Mouse (Mus musculus) hindbrain, embryonic 10.5 days (tissue): Measurements from ENCODE around the gene Efna2. TPM values are rescaled to one million over a fixed set of nuclear protein-coding genes. Genes with fewer than 3 reads are reported as not detected.

ENCODE experiments used
- DNase-seq: peaks from one replicate; pipeline ENCODE4 v3.0.0-alpha.2; 2017; ENCODE audit warnings: low spot score
- H3K27ac ChIP-seq: fragments of 300-500 bp; sonication (generic); 2 replicates; pipeline ENCODE4 v1.5.1; 2016; ENCODE audit warnings: mild to moderate bottlenecking, moderate library complexity
- H3K27me3 ChIP-seq: fragments of 300-500 bp; sonication (generic); 2 replicates; pipeline ENCODE4 v1.6.1; 2016; ENCODE audit warnings: mild to moderate bottlenecking; ENCODE audit not compliant: poor library complexity, insufficient read depth, severe bottlenecking
- H3K36me3 ChIP-seq: fragments of 300-500 bp; sonication (generic); 2 replicates; pipeline ENCODE4 v1.6.1; 2016; ENCODE audit warnings: mild to moderate bottlenecking, moderate library complexity
- H3K4me1 ChIP-seq: fragments of 300-500 bp; sonication (generic); replicated peaks from 2 replicates; pipeline ENCODE4 v1.6.1; 2016; ENCODE audit warnings: mild to moderate bottlenecking
- H3K4me3 ChIP-seq: fragments of 300-500 bp; sonication (generic); 2 replicates; pipeline ENCODE4 v1.5.1; 2016; ENCODE audit warnings: mild to moderate bottlenecking, moderate library complexity
- H3K9me3 ChIP-seq: fragments of 300-500 bp; sonication (generic); 2 replicates; pipeline ENCODE4 v1.6.1; 2016; ENCODE audit warnings: mild to moderate bottlenecking, moderate library complexity
- WGBS: fragments of 180-500 bp; shearing (Covaris S2); methylation state at CpG from one replicate; pipeline ENCODE4 v1.1.7; 2016; 5-methylcytosine and 5-hydroxymethylcytosine counted together
- polyA plus RNA-seq: library from polyadenylated mRNA; unstranded; fragments of >200 nt; fragmentation: Nextera tagmentation; extraction: Ambion mirVana; gene quantifications from 2 replicates; pipeline ENCODE4 v1.2.1, GENCODE M21; 2016

Efna2 gene
- polyA plus RNA-seq, 1 experiment from 2014 or later, result 41.3 TPM

DNA sequence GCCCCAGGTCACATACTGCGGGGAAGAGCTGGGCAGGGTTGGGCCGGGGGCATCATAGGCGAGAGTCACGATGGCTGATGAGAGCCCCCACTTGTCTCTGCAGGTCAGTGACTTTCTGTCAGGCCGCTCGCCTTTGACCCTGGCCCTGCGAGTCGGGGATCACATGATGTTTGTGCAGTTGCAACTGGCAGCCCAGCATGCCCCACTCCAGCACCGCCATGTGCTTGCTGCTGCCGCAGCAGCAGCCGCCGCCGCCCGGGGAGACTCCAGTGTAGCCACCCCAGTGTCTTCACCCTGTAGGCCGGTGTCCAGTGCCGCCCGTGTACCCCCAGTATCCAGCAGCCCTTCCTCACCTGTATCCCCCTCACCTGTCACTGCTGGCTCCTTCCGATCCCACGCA is 25.6 kb upstream of the Efna2 start:
- 85% methylated on average over 19 of the region's 19 CpGs for WGBS
- no peaks in the 10 kb centered on the region for H3K9me3 ChIP-seq
- peak overlapping the region; percentile 99 for H3K4me3 ChIP-seq
- H3K27me3 ChIP-seq, result no peaks in the 10 kb centered on the region
- H3K4me1 ChIP-seq, result peaks cover 81% of the 10 kb centered on the region
- peaks cover 90% of the 10 kb centered on the region for H3K36me3 ChIP-seq
- DNase-seq, result no peak
- peak overlapping the region; percentile 100 for H3K27ac ChIP-seq

DNA sequence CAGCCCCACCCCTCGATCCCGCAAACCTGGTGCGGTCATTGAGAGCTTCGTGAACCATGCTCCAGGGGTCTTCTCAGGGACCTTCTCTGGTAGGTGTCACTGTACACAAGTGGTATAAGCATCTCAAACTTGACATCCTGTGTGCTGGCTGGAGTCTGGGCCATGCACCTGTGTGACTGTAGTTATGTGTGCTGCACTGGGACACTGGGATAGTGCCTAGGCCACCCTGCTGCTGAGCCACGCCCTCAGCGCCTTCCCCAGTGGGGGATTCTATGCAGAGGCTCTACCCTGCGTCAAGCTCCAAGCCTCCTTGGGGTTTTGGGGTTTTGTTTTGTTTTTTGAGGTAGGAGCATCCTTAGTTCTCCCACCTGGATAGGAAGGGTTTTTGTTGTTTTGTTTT is 24.9 kb upstream of the Efna2 start:
- Histone ChIP-seq H3K27me3 (no peaks in the 10 kb centered on the region), H3K9me3 (no peaks in the 10 kb centered on the region), H3K36me3 (peaks cover 90% of the 10 kb centered on the region), H3K27ac (0 out of 2 replicates have a peak overlapping the region, but pooled peaks have one; percentile 100), H3K4me1 (peaks cover 88% of the 10 kb centered on the region), H3K4me3 (peak overlapping the region; percentile 99)
- WGBS, result 84% methylated on average over 7 of the region's 7 CpGs
- DNase-seq, result no peak

DNA sequence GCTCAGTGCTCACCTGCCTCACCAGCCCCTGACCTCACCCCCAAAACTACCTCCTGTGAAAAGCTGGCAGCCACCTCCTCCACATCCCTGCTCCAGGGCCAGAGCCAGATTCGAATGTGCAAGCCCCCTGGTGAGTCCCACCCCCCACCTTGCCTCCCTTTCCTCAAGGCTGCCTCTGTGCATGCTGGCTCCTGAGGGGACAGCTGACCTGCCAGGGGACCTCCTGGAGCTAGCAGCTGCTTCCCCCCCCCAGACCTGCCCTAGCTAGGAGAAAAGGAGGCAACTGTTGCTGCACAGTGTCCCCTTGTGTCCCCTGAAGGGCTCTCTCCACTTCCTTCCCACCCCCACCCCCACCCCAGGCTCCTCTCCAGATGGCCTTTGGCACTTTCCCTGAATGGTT is 24.0 kb upstream of the Efna2 start:
- H3K4me1 ChIP-seq, result peaks cover 96% of the 10 kb centered on the region
- WGBS, result 48% methylated on average over 1 of the region's 1 CpGs
- H3K9me3 ChIP-seq, result no peaks in the 10 kb centered on the region
- peaks cover 83% of the 10 kb centered on the region for H3K36me3 ChIP-seq
- H3K27ac ChIP-seq, result peak overlapping the region; percentile 66; the same call in 1 of the 2 replicates
- H3K4me3 ChIP-seq, result peak overlapping the region; percentile 99
- DNase-seq, result no peak
- H3K27me3 ChIP-seq, result no peaks in the 10 kb centered on the region

DNA sequence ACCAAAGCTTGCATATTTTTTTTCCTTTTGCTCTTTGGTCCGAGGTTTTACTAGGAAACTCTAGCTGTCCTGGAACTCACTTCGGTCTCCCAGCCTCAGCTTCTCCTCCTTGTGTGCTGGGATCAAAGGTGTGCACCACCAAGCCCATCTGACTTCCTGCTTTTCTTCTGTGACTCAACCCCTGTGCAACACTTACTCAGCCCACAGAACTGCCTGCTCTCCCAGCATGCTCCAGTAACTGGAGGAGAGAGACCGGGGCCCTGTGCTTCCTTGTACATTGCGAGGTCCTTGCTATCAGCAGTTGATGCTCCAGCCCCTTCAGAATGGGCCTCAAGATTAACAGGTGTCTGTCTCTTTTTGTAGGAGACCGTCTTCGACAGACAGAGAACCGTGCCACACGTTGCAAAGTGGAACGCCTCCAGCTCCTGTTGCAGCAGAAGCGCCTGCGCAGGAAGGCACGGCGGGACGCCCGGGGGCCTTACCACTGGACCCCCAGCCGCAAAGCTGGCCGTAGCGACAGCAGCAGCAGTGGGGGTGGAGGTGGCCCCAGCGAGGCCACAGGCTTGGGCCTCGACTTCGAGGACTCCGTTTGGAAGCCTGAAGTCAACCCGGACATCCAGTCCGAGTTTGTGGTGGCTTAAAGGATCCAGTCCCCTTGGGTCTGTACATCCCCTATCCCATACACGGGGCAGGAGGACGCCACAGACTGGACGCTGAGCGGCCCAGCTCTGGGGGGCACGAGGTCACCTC is 23.1 kb upstream of the Efna2 start:
- DNase-seq, result no peak
- peaks cover 74% of the 10 kb centered on the region for H3K36me3 ChIP-seq
- WGBS, result 89% methylated on average over 29 of the region's 29 CpGs
- no peaks in the 10 kb centered on the region for H3K27me3 ChIP-seq
- peak overlapping the region; percentile 93; the same call in 1 of the 2 replicates for H3K27ac ChIP-seq
- H3K9me3 ChIP-seq, result no peaks in the 10 kb centered on the region
- H3K4me3 ChIP-seq, result peak overlapping the region; percentile 30
- peaks cover 99% of the 10 kb centered on the region for H3K4me1 ChIP-seq

DNA sequence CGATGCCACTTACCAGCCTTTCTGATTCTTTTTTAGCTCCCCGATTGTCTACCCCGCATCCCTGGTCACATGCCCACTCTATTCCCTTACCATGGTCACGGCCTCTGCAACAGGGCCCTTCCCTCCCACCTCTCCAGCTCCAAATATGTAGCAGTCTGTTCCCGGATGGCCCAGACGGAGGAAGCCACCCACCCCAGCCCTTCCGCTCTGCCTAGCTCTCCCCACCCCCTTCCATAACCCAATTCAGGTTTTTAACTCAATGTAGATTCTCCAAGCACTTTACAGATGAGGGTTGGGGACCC is 22.6 kb upstream of the Efna2 start:
- H3K4me3 ChIP-seq, result peak overlapping the region; percentile 30
- peaks cover 69% of the 10 kb centered on the region for H3K36me3 ChIP-seq
- peaks cover 99% of the 10 kb centered on the region for H3K4me1 ChIP-seq
- 65% methylated on average over 7 of the region's 7 CpGs for WGBS
- H3K27ac ChIP-seq, result peak overlapping the region; percentile 93
- H3K9me3 ChIP-seq, result no peaks in the 10 kb centered on the region
- H3K27me3 ChIP-seq, result no peaks in the 10 kb centered on the region
- DNase-seq, result no peak

DNA sequence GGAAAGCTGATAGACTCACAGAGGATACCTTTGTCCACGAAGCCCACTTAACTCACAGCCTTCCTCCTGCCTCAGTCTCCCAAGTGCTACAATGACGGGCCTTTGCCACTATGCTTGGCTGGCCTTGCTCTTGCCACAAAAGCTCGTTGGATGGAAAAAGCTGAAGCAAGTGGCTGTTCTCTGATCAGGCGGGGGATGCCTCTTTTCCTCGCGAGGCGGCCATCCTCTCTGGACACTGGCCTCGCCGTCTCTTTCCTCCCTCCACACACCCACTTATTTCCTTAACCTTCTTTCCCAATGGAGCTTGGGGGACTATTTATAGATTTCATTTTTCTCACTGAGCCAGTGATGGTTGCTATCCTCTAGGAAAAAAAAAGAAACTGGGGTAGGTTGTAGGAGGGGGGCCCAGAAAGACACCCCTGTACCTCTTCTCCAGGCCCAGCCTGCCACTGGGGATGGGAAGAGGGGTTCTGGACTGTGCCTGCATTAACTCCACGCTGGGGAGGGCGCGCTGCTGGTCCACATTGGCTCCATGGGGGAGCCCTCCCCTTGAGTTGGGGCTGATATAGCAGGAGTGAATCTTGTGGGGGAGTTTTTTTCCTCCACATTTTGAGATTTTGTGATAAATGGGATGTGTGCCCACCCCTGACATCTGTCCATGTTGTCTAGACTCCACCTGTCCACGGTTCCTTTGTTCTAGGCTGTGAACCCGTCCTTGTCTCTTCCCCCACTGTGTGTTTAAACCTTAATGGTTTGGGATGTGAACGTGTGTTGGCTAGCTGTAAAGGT is 21.9 kb upstream of the Efna2 start:
- no peak for DNase-seq
- peaks cover 99% of the 10 kb centered on the region for H3K4me1 ChIP-seq
- 69% methylated on average over 15 of the region's 15 CpGs for WGBS
- H3K9me3 ChIP-seq, result no peaks in the 10 kb centered on the region
- peaks cover 62% of the 10 kb centered on the region for H3K36me3 ChIP-seq
- H3K27me3 ChIP-seq, result no peaks in the 10 kb centered on the region
- peak overlapping the region; percentile 93 for H3K27ac ChIP-seq
- peak overlapping the region; percentile 30 for H3K4me3 ChIP-seq

DNA sequence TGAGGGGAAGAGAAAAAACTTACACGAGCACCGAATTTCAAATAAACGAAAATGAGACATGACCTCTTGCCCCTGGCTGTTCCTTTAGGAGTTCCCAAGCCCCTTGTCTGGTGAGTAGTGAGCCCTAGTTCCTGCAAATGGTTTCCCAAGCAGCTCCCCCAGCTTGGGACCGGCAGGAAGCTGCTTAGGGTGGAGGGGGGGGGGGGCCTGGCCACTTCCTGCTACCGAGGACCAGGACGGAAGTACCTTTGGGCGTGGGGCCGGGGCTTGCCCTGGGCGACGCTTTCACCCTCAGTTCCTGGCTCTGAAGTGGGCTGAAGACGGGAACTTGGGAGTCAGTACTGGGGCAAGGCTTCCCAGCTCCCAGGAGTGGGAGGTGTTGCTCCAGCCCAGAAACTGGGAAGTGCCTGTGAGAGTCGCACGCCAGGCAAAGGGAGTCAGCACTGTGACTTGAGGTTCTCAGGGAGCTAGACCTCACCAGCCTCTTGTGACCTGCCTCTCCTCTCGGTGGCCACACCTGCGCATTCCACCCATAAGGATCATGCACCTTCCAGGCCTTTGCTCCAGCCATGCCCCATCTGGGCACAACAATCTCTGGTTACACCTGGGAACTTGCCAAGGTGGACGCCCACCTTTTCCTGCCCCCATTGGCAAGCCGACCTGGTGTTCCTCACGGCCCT is 20.8 kb upstream of the Efna2 start:
- Histone ChIP-seq H3K27me3 (no peaks in the 10 kb centered on the region), H3K36me3 (peaks cover 51% of the 10 kb centered on the region), H3K4me3 (peak overlapping the region; percentile 49), H3K4me1 (peaks cover 98% of the 10 kb centered on the region), H3K9me3 (no peaks in the 10 kb centered on the region), H3K27ac (peak overlapping the region; percentile 93)
- DNase-seq, result peak; percentile 74
- 15% methylated on average over 18 of the region's 18 CpGs for WGBS

DNA sequence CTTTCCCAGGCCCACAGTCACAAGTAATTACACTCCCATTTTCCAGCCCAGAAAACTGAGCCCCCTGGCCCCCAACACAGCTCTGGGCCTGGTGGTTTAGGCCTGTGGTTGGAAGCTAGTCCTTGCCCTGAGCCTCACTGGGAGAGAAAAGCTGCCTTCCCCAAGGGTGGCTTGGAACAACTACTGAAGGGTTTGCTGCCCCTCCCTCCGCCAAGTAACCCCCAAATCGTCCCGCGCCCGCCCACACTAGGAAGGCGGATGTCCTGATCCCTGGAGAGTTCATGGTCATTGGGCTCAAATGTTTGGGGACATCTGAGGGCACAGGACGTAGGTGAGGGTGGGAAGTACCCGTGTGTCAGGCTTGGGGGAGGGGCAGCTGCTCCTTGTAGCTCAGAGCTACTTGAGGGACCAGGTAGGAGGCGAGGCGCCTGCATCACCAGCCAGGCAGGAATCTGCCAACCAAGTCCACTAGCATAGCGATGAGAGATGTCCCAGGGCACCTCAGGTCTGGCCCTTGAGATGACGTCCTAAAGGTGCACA is 20.2 kb upstream of the Efna2 start:
- no peak for DNase-seq
- WGBS, result 9% methylated on average over 12 of the region's 12 CpGs
- Histone ChIP-seq H3K36me3 (peaks cover 45% of the 10 kb centered on the region), H3K9me3 (no peaks in the 10 kb centered on the region), H3K27ac (peak overlapping the region; percentile 93), H3K27me3 (peaks cover 6% of the 10 kb centered on the region), H3K4me3 (peak overlapping the region; percentile 49), H3K4me1 (peaks cover 97% of the 10 kb centered on the region)

DNA sequence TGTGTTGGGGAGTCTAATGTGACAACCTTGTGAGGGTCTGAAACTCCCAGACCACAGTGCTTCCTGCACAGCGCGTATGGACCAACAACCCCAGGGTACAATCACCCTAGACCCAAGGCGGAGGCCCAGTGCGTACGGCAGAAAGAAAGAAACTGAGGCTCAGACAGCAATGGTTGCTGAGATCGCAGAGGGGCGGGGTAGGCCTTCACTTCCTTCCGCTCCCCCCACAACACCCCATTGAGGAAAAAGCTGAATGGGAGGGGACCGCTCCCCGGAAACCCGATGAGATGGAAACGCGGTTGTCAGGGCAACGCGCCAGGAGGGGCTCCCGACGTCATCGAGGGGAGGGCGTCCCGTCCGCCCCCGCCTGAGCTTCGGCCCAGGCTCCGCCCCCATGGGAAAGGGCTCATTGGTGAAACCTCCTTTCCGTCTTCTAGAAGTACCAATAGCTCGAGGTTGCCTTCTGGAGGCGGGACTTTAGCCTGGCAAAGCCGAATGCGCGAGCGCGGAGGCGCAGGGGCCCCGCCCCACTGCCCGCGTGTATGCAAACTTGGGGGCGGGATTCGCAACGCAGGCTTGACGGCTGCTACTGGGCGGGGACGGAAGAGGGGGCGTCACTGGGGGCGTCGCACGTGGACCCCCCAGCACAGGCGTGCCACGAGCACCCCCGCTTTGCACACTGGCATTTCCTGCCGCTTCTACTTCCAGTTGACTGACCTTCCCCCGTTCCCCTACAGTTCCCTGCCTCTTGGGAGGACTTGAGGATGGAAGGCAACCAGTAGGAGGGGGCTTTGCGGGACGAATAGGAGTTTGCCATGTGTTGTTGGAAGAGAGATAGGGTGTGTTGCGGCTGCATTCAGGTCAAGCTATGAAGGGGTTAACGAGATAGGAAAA is 19.5 kb upstream of the Efna2 start:
- H3K4me3 ChIP-seq, result peak overlapping the region; percentile 49
- H3K27me3 ChIP-seq, result peaks cover 8% of the 10 kb centered on the region
- H3K9me3 ChIP-seq, result no peaks in the 10 kb centered on the region
- peak; percentile 98 for DNase-seq
- peak overlapping the region; percentile 93 for H3K27ac ChIP-seq
- under 1% methylated on average over 55 of the region's 55 CpGs for WGBS
- peaks cover 97% of the 10 kb centered on the region for H3K4me1 ChIP-seq
- peaks cover 38% of the 10 kb centered on the region for H3K36me3 ChIP-seq

DNA sequence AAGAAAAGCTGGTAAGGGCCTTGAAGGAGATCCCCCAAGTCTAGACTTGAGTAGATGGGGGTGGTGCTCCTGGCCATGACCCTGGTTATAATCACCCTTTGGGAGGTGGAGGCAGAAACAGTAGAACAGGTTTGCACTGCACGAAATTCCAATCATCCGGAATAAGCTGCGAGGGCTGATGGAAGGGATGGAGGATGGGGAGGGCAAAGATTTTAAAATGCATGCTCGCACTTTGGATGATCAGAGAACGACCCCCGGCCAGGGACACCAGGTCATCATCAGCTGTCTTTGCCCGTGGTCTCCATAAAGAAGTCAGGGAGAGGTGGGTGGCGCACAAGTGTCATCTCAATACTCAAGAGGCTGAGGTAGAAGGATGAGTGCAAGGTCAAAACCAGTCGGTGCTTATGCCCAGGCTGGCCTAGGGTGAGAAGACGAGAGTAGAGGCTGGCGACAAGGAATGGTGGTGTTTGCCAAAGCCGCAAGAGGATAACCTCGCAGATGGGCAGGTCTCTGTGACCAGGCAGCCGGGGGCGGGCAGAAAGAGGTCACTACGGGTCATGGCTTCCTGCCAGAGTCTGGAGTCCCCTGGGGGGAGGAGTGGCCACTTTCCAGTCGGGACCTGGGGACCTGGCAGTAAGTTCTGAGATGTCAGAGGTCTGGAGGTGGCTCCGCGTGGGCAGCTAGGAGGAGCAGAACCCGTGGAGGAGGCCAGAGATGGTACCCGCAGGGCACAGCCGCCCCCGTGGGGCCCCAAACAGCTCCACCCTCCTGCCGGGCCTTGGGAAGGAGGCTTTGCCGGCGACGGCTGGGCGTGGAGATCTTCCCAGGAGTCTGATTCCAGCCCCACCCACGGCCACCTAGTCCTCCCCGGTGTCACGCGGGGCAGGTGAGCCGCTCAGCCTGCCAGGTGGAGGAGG is 18.6 kb upstream of the Efna2 start:
- no peaks in the 10 kb centered on the region for H3K9me3 ChIP-seq
- WGBS, result under 1% methylated on average over 33 of the region's 33 CpGs
- peak overlapping the region; percentile 49 for H3K4me3 ChIP-seq
- peaks cover 8% of the 10 kb centered on the region for H3K27me3 ChIP-seq
- peaks cover 29% of the 10 kb centered on the region for H3K36me3 ChIP-seq
- H3K4me1 ChIP-seq, result peaks cover 97% of the 10 kb centered on the region
- H3K27ac ChIP-seq, result peak overlapping the region; percentile 93
- peak; percentile 83 for DNase-seq

DNA sequence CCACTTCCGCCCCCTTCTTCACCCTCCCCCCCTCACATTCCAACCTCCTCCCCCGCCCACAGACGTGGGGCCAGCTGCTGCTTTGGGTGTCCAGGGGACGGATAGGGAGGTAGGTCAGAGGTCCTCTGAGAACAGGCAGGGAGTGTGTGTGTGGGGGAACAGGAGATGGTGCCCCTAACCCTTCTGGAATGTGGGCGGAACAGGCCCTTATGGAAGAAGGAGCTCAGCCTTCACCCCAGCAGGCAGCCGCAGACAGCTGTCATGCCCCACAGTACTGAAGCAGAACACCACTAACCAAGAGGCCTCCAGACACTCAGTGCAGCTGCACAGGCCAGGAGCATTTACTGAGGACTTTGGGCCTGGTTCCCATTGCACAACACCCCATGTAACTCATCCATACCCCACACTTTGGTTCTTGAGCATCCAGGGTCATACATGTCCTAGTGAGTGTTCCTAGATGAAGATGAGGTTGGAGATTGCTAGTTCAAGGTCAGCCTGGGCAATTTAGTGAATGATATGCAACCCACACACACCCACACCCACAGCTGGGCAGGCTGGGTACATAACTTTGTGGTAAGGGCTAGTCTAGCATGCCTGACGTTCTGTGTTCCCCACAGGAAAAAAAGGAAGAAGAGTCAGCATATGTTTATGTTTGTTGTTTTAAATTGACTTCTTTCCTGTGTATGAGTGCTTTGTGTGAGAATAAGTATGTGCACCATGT is 17.6 kb upstream of the Efna2 start:
- 6% methylated on average over 7 of the region's 7 CpGs for WGBS
- peak; percentile 79 for DNase-seq
- Histone ChIP-seq H3K27ac (peak overlapping the region; percentile 93), H3K9me3 (no peaks in the 10 kb centered on the region), H3K27me3 (peaks cover 8% of the 10 kb centered on the region), H3K4me1 (peaks cover 96% of the 10 kb centered on the region), H3K36me3 (peaks cover 19% of the 10 kb centered on the region), H3K4me3 (peak overlapping the region; percentile 49)
